Mouse (Mus musculus) c-Kit-positive CD71-positive TER-119-negative erythroid progenitor cells, embryonic 14.5 days (primary cell): ENCODE measurements around the gene Olfr342.

ENCODE experiments used
- DNase-seq: peaks from one replicate; pipeline ENCODE4 v3.0.0-alpha.2; 2013; ENCODE audit warnings: low read depth

Gene Olfr342

DNA sequence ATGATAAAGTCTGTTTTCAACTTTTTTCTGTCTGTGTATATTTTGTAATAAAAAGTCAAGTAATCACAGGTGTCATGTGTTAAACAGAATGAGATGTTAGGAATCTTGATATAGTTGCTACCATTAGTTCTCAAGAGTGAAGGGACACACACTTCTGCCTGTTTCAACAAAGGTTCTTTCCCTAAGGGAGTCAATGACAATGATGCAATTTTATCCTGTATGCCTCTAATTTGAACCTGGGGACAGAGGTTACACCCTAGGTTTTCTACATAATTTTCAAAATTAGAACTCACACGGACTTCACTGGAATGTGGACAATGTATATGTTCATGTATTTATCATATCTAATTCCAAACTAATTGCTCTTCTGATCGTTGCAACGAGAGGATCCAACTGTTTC, at the start of gene Olfr342:
Gene Olfr342 (plus strand): TSS at position 301 of the 400 bp plus-strand sequence.
- no peak for DNase-seq

GRCm38 (mm10) chr2:36482368-36482767, 42.4 kb upstream of the Olfr342 start, which contains the start of gene Olfr341:
TSS of gene Olfr341 (minus strand) at chr2:36482468.
- DNase-seq: no peak

GRCm38 (mm10) chr2:36565156-36565555, 40.4 kb downstream of the Olfr342 start:
- DNase-seq: no peak

DNA sequence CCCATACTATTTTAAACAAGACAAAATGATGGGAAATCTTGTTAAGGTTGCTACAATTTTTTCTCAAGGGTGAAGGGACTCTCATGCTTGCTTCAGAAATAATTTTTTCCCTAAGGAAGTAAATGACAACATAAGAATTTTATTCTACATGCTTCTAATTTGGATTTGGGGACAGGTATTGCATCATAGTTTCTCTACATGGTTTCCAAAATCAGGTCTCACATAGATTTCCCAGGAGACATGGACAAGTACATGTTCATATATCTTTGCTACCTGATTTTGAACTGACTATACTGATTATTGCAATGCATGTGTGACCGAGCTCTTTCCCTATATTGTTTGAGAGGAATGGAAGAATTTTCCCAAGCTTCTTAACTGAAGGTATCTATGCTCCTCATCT, 41.6 kb downstream of the Olfr342 start, which contains the start of gene Olfr344:
Gene Olfr344 (plus strand): TSS at position 301 of the 400 bp plus-strand sequence.
- DNase-seq: no peak

- no peak for DNase-seq
Observed at GRCm38 (mm10) chr2:36567022-36567421, 42.2 kb downstream of the Olfr342 start.

DNA sequence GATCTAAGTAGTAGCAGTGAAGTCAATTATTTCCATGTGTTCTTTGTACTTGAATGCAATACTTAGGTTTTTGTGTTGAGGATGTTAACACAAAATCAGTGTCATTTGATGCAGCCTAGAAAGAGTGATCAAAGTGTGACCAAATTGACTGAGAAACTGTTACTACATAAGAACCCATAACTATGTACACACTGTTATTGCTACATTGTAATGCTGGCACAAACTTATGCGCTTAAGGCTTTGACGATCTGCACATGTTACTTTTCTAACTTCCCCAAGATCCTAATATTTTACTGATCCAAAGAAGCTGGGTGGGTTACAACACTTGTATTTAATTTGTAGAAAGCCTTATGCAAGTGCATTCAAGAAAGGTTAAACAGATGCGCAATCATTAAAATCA, 43.0 kb downstream of the Olfr342 start:
- no peak for DNase-seq
